Mouse (Mus musculus) neural tube, embryonic 15.5 days (tissue): ENCODE measurements at regions not wholly inside any gene's neighbourhood (a gene's known extent, or its start where the extent isn't known, plus 50 kb on each side); places are given as distances from the start of the nearest gene placed in this dataset.

ENCODE experiments used
- ATAC-seq: fragments of 200-750 bp; cut with Nextera tagmentation; 2 replicates; pipeline ENCODE4 v1.8.0; 2017; ENCODE audit warnings: mild to moderate bottlenecking, moderate TSS enrichment, moderate library complexity; ENCODE audit not compliant: low FRiP score
- H3K27ac ChIP-seq: fragments of 300-500 bp; sonication (generic); replicated peaks from 2 replicates; pipeline ENCODE4 v1.5.1; 2015; ENCODE audit warnings: mild to moderate bottlenecking, inconsistent platforms
- H3K27me3 ChIP-seq: fragments of 300-500 bp; sonication (generic); replicated peaks from 2 replicates; pipeline ENCODE4 v1.6.1; 2015; ENCODE audit warnings: inconsistent platforms
- H3K36me3 ChIP-seq: fragments of 300-500 bp; sonication (generic); 2 replicates; pipeline ENCODE4 v1.6.1; 2015; ENCODE audit warnings: inconsistent platforms
- H3K4me1 ChIP-seq: fragments of 300-500 bp; sonication (generic); 2 replicates; pipeline ENCODE4 v1.6.1; 2015; ENCODE audit warnings: inconsistent platforms
- H3K4me2 ChIP-seq: fragments of 300-500 bp; sonication (generic); 2 replicates; pipeline ENCODE4 v1.6.1; 2015; ENCODE audit warnings: inconsistent platforms, mild to moderate bottlenecking, moderate library complexity
- H3K4me3 ChIP-seq: fragments of 300-500 bp; sonication (generic); replicated peaks from 2 replicates; pipeline ENCODE4 v1.5.1; 2015; ENCODE audit warnings: mild to moderate bottlenecking, inconsistent platforms
- H3K9ac ChIP-seq: fragments of 300-500 bp; sonication (generic); replicated peaks from 2 replicates; pipeline ENCODE4 v1.6.1; 2015; ENCODE audit warnings: mild to moderate bottlenecking, inconsistent platforms
- H3K9me3 ChIP-seq: fragments of 300-500 bp; sonication (generic); replicated peaks from 2 replicates; pipeline ENCODE4 v1.6.1; 2016; ENCODE audit warnings: inconsistent platforms
- WGBS: fragments of 180-500 bp; shearing (Covaris S2); methylation state at CpG from one replicate; pipeline ENCODE4 v1.1.7; 2015; ENCODE audit warnings: mixed read lengths; 5-methylcytosine and 5-hydroxymethylcytosine counted together

GRCm38 (mm10) chr2:46054902-46055301, 937.7 kb upstream of the Zeb2 start:
- no peak for ATAC-seq

GRCm38 (mm10) chr2:46021854-46022253, 904.7 kb upstream of the Zeb2 start:
- no peaks in the 10 kb centered on the region for H3K27me3 ChIP-seq
- WGBS = 85% methylated on average over 1 of the region's 1 CpGs
- H3K4me1 ChIP-seq = no peaks in the 10 kb centered on the region
- no peak for ATAC-seq
- no peaks in the 10 kb centered on the region for H3K9me3 ChIP-seq
- no peak overlapping the region for H3K9ac ChIP-seq
- no peaks in the 10 kb centered on the region for H3K36me3 ChIP-seq
- no peak overlapping the region for H3K4me2 ChIP-seq
- H3K4me3 ChIP-seq = no peak overlapping the region
- H3K27ac ChIP-seq = no peak overlapping the region

More at GRCm38 (mm10) chr2:46054902-46055301, 937.7 kb upstream of the Zeb2 start:
- H3K9me3 ChIP-seq = no peaks in the 10 kb centered on the region
- no peak overlapping the region for H3K9ac ChIP-seq
- H3K36me3 ChIP-seq = no peaks in the 10 kb centered on the region
- H3K4me2 ChIP-seq = no peak overlapping the region
- H3K4me3 ChIP-seq = no peak overlapping the region
- 71% methylated on average over 7 of the region's 7 CpGs for WGBS
- no peaks in the 10 kb centered on the region for H3K4me1 ChIP-seq
- no peak overlapping the region for H3K27ac ChIP-seq
- no peaks in the 10 kb centered on the region for H3K27me3 ChIP-seq

- no peak for ATAC-seq
- H3K4me1 ChIP-seq = no peaks in the 10 kb centered on the region
- no peak overlapping the region for H3K27ac ChIP-seq
- no peaks in the 10 kb centered on the region for H3K36me3 ChIP-seq
- no peak overlapping the region for H3K9ac ChIP-seq
- no peak overlapping the region for H3K4me3 ChIP-seq
- H3K4me2 ChIP-seq = no peak overlapping the region
- H3K27me3 ChIP-seq = no peaks in the 10 kb centered on the region
- no peaks in the 10 kb centered on the region for H3K9me3 ChIP-seq
- WGBS = 67% methylated on average over 3 of the region's 3 CpGs
These were observed 896.6 kb upstream of the Zeb2 start for GRCm38 (mm10) chr2:46013771-46014269.

GRCm38 (mm10) chr2:46012716-46013115, 895.5 kb upstream of the Zeb2 start:
- no peaks in the 10 kb centered on the region for H3K4me1 ChIP-seq
- no peak overlapping the region for H3K9ac ChIP-seq
- no peak for ATAC-seq
- no peak overlapping the region for H3K4me3 ChIP-seq
- no peak overlapping the region for H3K27ac ChIP-seq
- no peaks in the 10 kb centered on the region for H3K9me3 ChIP-seq
- no peaks in the 10 kb centered on the region for H3K27me3 ChIP-seq
- H3K36me3 ChIP-seq = no peaks in the 10 kb centered on the region
- 89% methylated on average over 1 of the region's 1 CpGs for WGBS
- H3K4me2 ChIP-seq = no peak overlapping the region

- Histone ChIP-seq H3K27ac (no peak overlapping the region), H3K4me3 (no peak overlapping the region), H3K9me3 (no peaks in the 10 kb centered on the region), H3K36me3 (no peaks in the 10 kb centered on the region), H3K4me1 (no peaks in the 10 kb centered on the region), H3K9ac (no peak overlapping the region), H3K4me2 (no peak overlapping the region), H3K27me3 (no peaks in the 10 kb centered on the region)
- ATAC-seq = no peak
These were observed 858.0 kb upstream of the Zeb2 start for GRCm38 (mm10) chr2:45975157-45975556.

- no peak for ATAC-seq
- no peaks in the 10 kb centered on the region for H3K9me3 ChIP-seq
- H3K4me3 ChIP-seq = no peak overlapping the region
- H3K4me1 ChIP-seq = no peaks in the 10 kb centered on the region
- no peak overlapping the region for H3K27ac ChIP-seq
- 86% methylated on average over 5 of the region's 5 CpGs for WGBS
- no peaks in the 10 kb centered on the region for H3K27me3 ChIP-seq
- no peak overlapping the region for H3K4me2 ChIP-seq
- no peak overlapping the region for H3K9ac ChIP-seq
- H3K36me3 ChIP-seq = no peaks in the 10 kb centered on the region
These were observed 851.4 kb upstream of the Zeb2 start for GRCm38 (mm10) chr2:45968635-45969034.

GRCm38 (mm10) chr2:45956792-45957330, 839.7 kb upstream of the Zeb2 start:
- 67% methylated on average over 4 of the region's 4 CpGs for WGBS
- Histone ChIP-seq H3K36me3 (no peaks in the 10 kb centered on the region), H3K4me2 (no peak overlapping the region), H3K27me3 (no peaks in the 10 kb centered on the region), H3K27ac (no peak overlapping the region), H3K4me3 (no peak overlapping the region), H3K9ac (no peak overlapping the region), H3K4me1 (no peaks in the 10 kb centered on the region), H3K9me3 (no peaks in the 10 kb centered on the region)
- ATAC-seq = no peak

- H3K4me3 ChIP-seq = no peak overlapping the region
- H3K4me1 ChIP-seq = no peaks in the 10 kb centered on the region
- H3K27ac ChIP-seq = no peak overlapping the region
- WGBS = 89% methylated on average over 1 of the region's 1 CpGs
- H3K9ac ChIP-seq = no peak overlapping the region
- H3K9me3 ChIP-seq = no peaks in the 10 kb centered on the region
- no peaks in the 10 kb centered on the region for H3K36me3 ChIP-seq
- ATAC-seq = no peak
- no peaks in the 10 kb centered on the region for H3K27me3 ChIP-seq
- no peak overlapping the region for H3K4me2 ChIP-seq
These were observed 831.6 kb upstream of the Zeb2 start for GRCm38 (mm10) chr2:45948758-45949157.

- H3K36me3 ChIP-seq = no peaks in the 10 kb centered on the region
- no peak overlapping the region for H3K4me2 ChIP-seq
- no peaks in the 10 kb centered on the region for H3K27me3 ChIP-seq
- no peaks in the 10 kb centered on the region for H3K9me3 ChIP-seq
- H3K9ac ChIP-seq = no peak overlapping the region
- no peak for ATAC-seq
- 84% methylated on average over 7 of the region's 7 CpGs for WGBS
- 0 out of 2 replicates have a peak, but pooled peaks cover 4% of the 10 kb centered on the region for H3K4me1 ChIP-seq
- no peak overlapping the region for H3K27ac ChIP-seq
- no peak overlapping the region for H3K4me3 ChIP-seq
These were observed 808.7 kb upstream of the Zeb2 start for GRCm38 (mm10) chr2:45925791-45926480.

GRCm38 (mm10) chr2:45908871-45909270, 791.7 kb upstream of the Zeb2 start:
- Histone ChIP-seq H3K4me2 (no peak overlapping the region), H3K9me3 (no peaks in the 10 kb centered on the region), H3K9ac (no peak overlapping the region), H3K27ac (no peak overlapping the region), H3K4me3 (no peak overlapping the region), H3K36me3 (no peaks in the 10 kb centered on the region), H3K4me1 (no peaks in the 10 kb centered on the region), H3K27me3 (no peaks in the 10 kb centered on the region)
- no peak for ATAC-seq
- 54% methylated on average over 1 of the region's 1 CpGs for whole genome bisulfite sequencing

- H3K4me3 ChIP-seq = no peak overlapping the region
- H3K4me2 ChIP-seq = no peak overlapping the region
- no peaks in the 10 kb centered on the region for H3K9me3 ChIP-seq
- H3K9ac ChIP-seq = no peak overlapping the region
- 65% methylated on average over 2 of the region's 2 CpGs for WGBS
- H3K27ac ChIP-seq = no peak overlapping the region
- H3K27me3 ChIP-seq = no peaks in the 10 kb centered on the region
- ATAC-seq = no peak
- H3K4me1 ChIP-seq = no peaks in the 10 kb centered on the region
- no peaks in the 10 kb centered on the region for H3K36me3 ChIP-seq
These were observed 787.5 kb upstream of the Zeb2 start for GRCm38 (mm10) chr2:45904623-45905235.

GRCm38 (mm10) chr2:45904090-45904489, 786.9 kb upstream of the Zeb2 start:
- no peak overlapping the region for H3K9ac ChIP-seq
- no peak for ATAC-seq
- H3K4me3 ChIP-seq = no peak overlapping the region
- no peaks in the 10 kb centered on the region for H3K9me3 ChIP-seq
- WGBS = 89% methylated on average over 4 of the region's 4 CpGs
- no peak overlapping the region for H3K4me2 ChIP-seq
- no peaks in the 10 kb centered on the region for H3K27me3 ChIP-seq
- H3K36me3 ChIP-seq = no peaks in the 10 kb centered on the region
- no peaks in the 10 kb centered on the region for H3K4me1 ChIP-seq
- H3K27ac ChIP-seq = no peak overlapping the region
